Mouse (Mus musculus) ES-E14 (cell line): Measurements from ENCODE around the gene Cd82. TPM values are rescaled to one million over a fixed set of nuclear protein-coding genes. Genes with fewer than 3 reads are reported as not detected.

ENCODE experiments used
- DNase-seq: peaks from one replicate; pipeline ENCODE4 v3.0.0-alpha.2; 2013; ENCODE audit warnings: low read depth, low spot score
- H3K27ac ChIP-seq: 2 replicates; pipeline ENCODE4 v1.5.1; 2012; ENCODE audit warnings: low read depth, mild to moderate bottlenecking, low read length, moderate library complexity, mixed read lengths; ENCODE audit not compliant: poor library complexity, insufficient read depth, severe bottlenecking
- H3K36me3 ChIP-seq: 2 replicates; pipeline ENCODE4 v1.6.1; 2012; ENCODE audit warnings: mild to moderate bottlenecking, low read length, moderate library complexity, mixed read lengths; ENCODE audit not compliant: control insufficient read depth, poor library complexity, insufficient read depth, severe bottlenecking
- H3K4me1 ChIP-seq, 2 experiments: fragments of 150-350 bp in 1 of 2; sonication (generic) in 1 of 2; 2 replicates each; pipeline ENCODE4 v1.6.1; 2012; ENCODE audit warnings: low read length in 2 of 2, mild to moderate bottlenecking in 1 of 2, mixed read lengths in 1 of 2; ENCODE audit not compliant: control insufficient read depth in 2 of 2, insufficient read depth in 2 of 2, poor library complexity in 1 of 2
- H3K4me3 ChIP-seq, 2 experiments: fragments of 150-350 bp in 1 of 2; sonication (generic) in 1 of 2; 2 replicates each; pipeline ENCODE4 v1.5.1; 2012; ENCODE audit warnings: low read length in 2 of 2, low read depth in 1 of 2, mild to moderate bottlenecking in 1 of 2, mixed read lengths in 1 of 2; ENCODE audit not compliant: insufficient read depth in 1 of 2, poor library complexity in 1 of 2, severe bottlenecking in 1 of 2
- H3K9ac ChIP-seq: 2 replicates; pipeline ENCODE4 v1.6.1; 2012; ENCODE audit warnings: low read depth, mild to moderate bottlenecking, low read length, mixed read lengths; ENCODE audit not compliant: poor library complexity, insufficient read depth, severe bottlenecking
- H3K9me3 ChIP-seq: fragments of 150-350 bp; sonication (generic); 2 replicates; pipeline ENCODE4 v1.6.1; 2012; ENCODE audit warnings: low read depth, mild to moderate bottlenecking, low read length; ENCODE audit not compliant: control insufficient read depth, insufficient read depth
- CHD2 ChIP-seq: IDR thresholded peaks from 2 replicates; pipeline ENCODE4 v1.6.1; 2014; ENCODE audit warnings: mild to moderate bottlenecking, low read depth, low read length, inconsistent platforms
- HCFC1 ChIP-seq: IDR thresholded peaks from 2 replicates; pipeline ENCODE4 v1.6.1; 2012; ENCODE audit warnings: low read length, inconsistent platforms, borderline replicate concordance; ENCODE audit not compliant: insufficient read depth
- MAFK ChIP-seq: IDR thresholded peaks from 2 replicates; pipeline ENCODE4 v1.6.1; 2014; ENCODE audit warnings: mild to moderate bottlenecking, low read depth, low read length, inconsistent platforms; ENCODE audit not compliant: insufficient read depth
- ZC3H11A ChIP-seq: IDR thresholded peaks from 2 replicates; pipeline ENCODE4 v1.6.1; 2012; ENCODE audit warnings: low read depth, mild to moderate bottlenecking, inconsistent platforms, low read length, borderline replicate concordance
- ZNF384 ChIP-seq: IDR thresholded peaks from 2 replicates; pipeline ENCODE4 v1.6.1; 2012; ENCODE audit warnings: low read depth, low read length, inconsistent platforms
- in situ Hi-C, 2 experiments: fragments of 600-800 bp; cut with MboI; formaldehyde crosslinking; loops; one replicate each; pipeline ENCODE4 v1.15.1; 2025; ENCODE audit warnings: low sequenced_read_pairs in 2 of 2, inconsistent platforms in 1 of 2; ENCODE audit not compliant: unreplicated experiment in 2 of 2
- total RNA-seq: library from RNA; depleted of rRNA; stranded (reverse); fragments of 300-350 nt; gene quantifications from 2 replicates; pipeline ENCODE4 v1.2.3, GENCODE M21; 2012

Cd82 gene
- total RNA-seq, 1 experiment = 3.2 TPM

DNA sequence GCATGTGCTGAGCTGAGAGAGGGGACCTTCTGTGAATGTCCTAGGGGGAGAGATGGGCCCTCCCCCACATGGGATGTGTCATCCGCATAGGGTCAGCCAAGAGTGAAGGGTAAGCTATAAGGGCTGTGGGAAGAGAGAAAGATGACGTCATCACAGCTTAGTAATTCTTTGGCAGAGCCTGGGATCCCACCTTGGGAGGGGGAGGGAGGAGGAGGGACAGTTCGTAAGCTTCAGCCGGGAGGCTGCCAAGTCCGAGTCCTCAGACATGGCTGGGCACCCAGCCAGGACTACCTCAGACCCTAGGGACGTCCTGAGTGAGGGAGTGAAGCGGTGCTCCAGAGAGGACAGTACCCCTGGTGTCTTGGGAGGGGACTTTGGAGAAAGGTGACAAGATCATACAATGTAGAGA lies 57.9 kb downstream of the Cd82 start:
- no peak for DNase-seq
- no peaks in the 10 kb centered on the region for H3K9me3 ChIP-seq

DNA sequence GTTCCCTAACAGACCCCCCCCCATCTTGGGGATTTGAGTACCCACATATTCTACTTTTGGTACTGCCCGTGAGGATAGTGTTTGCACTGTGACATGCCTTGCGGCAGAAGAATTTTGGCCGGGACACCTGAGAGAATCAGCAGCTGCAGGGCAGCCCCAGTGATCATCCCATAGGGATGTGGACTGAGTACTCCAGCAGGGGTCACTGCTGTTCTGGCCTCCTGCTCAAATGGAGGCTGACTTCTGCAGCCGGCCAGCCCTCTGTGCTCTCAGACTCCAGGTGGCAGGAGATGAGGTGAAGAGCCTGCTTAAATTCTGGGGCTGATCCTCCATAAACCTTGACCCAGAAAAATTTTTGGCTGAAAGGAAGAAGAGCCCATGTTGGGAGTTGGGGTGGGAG lies 58.8 kb downstream of the Cd82 start:
- H3K27ac ChIP-seq = no peak overlapping the region
- in situ Hi-C loops = no loop called here
- H3K4me3 ChIP-seq = no peak overlapping the region
- DNase-seq = no peak
- no peak for TF ChIP-seq MAFK
- no peak for TF ChIP-seq ZNF384
- no peak for TF ChIP-seq ZC3H11A
- TF ChIP-seq HCFC1 = no peak
- TF ChIP-seq CHD2 = no peak
- no peaks in the 10 kb centered on the region for H3K9me3 ChIP-seq
- no peak overlapping the region for H3K9ac ChIP-seq
- no peaks in the 10 kb centered on the region for H3K4me1 ChIP-seq
- no peaks in the 10 kb centered on the region for H3K36me3 ChIP-seq

More for the DNA sequence above, 57.9 kb downstream of the Cd82 start:
- Histone ChIP-seq H3K4me3 (no peak overlapping the region), H3K36me3 (no peaks in the 10 kb centered on the region), H3K27ac (no peak overlapping the region), H3K4me1 (no peaks in the 10 kb centered on the region), H3K9ac (no peak overlapping the region)
- in situ Hi-C loops = no loop called here
- TF ChIP-seq ZC3H11A = no peak
- no peak for TF ChIP-seq MAFK
- no peak for TF ChIP-seq HCFC1
- TF ChIP-seq CHD2 = no peak
- TF ChIP-seq ZNF384 = no peak

DNA sequence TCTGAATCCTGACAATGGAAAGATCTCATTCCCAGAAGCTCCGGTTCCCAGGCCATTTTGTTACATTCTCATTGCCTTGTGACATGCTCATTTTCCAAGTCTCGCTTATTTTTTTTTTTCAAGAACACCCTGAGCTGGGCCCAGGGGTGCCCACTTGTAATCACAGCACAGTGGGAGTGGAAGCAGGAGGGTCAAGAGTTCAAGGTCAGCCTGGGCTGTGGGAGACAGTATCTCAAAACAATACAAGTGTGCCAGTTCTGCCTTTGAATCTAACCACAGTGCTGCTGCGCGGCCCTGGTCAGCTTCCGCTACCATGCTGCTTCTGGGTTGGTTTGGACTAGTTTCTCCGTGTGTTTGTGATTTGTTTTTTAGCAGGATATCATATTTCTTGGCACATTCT lies 59.7 kb downstream of the Cd82 start:
- H3K4me3 ChIP-seq = no peak overlapping the region
- no peaks in the 10 kb centered on the region for H3K4me1 ChIP-seq
- H3K36me3 ChIP-seq = no peaks in the 10 kb centered on the region
- TF ChIP-seq MAFK (no peak), ZNF384 (no peak), ZC3H11A (no peak), CHD2 (no peak), HCFC1 (no peak)
- no peak for DNase-seq
- H3K27ac ChIP-seq = no peak overlapping the region
- H3K9ac ChIP-seq = no peak overlapping the region
- in situ Hi-C loops = no loop called here
- H3K9me3 ChIP-seq = no peaks in the 10 kb centered on the region

DNA sequence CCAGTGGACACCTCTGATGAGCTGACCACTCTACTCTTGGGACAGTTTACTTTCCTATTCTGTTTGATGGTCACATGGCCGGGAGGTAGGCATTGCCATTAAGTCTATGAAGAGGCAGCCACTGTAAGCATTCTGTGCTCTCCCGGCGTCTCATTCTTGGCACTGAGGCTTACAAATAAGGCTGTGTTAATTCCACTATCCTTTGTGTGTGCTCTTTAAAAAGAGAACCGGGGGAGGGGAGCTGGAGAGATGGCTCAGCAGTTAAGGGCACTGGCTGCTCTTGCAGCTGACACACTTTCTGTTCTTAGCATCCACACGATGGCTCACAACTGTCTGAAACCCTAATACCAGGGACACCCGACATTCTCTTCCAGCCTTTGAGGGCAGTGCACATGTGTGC lies 71.7 kb downstream of the Cd82 start:
- H3K4me1 ChIP-seq = no peaks in the 10 kb centered on the region
- H3K27ac ChIP-seq = no peak overlapping the region
- in situ Hi-C loops = no loop called here
- no peaks in the 10 kb centered on the region for H3K36me3 ChIP-seq
- H3K9ac ChIP-seq = no peak overlapping the region
- TF ChIP-seq ZC3H11A (no peak), ZNF384 (no peak), CHD2 (no peak), MAFK (no peak), HCFC1 (no peak)
- DNase-seq = no peak
- no peaks in the 10 kb centered on the region for H3K9me3 ChIP-seq
- no peak overlapping the region for H3K4me3 ChIP-seq

DNA sequence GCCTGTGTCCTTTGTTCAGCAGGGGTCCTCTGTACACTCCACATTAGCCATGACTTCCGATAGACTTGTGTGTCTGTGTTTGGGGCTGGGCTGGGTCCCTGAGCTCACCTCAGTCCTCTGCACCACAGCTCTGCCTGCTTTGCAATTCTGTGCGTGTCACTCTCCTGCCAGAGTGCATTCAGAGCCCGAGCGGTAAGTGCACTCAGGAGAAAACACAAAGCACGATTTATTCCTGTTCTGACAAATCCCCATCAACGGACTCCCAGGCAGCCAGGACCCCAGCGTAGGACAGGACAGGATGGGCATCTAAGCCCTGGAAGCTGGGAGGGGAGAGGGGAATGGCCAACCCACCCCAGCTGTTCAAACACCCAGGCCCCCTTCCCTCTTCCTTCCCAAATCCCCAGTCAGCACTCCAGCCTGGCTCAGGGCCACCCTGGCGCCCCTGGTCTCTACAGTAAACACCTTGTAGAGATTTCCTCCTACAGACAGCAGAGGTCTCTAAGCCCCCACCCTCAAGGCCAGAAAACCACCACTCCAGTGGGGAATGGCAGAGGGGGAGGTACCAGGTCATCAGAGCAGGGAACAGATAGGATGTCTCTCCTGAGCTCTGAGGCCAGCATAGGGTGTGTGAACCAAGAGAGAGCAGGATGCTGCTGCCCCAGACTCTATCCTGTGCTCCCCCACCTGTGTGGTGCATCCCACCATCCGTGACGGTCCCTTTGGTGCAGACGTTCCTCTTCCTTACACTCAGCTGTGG lies 72.6 kb downstream of the Cd82 start:
- Histone ChIP-seq H3K9me3 (no peaks in the 10 kb centered on the region), H3K4me3 (no peak overlapping the region), H3K36me3 (no peaks in the 10 kb centered on the region), H3K4me1 (no peaks in the 10 kb centered on the region), H3K27ac (no peak overlapping the region), H3K9ac (no peak overlapping the region)
- no peak for DNase-seq
- in situ Hi-C loops = no loop called here
- TF ChIP-seq CHD2 (no peak), MAFK (no peak), ZC3H11A (no peak), HCFC1 (no peak), ZNF384 (no peak)
